Mouse (Mus musculus) v-Abl transformed pro-B cells (cell line): ENCODE measurements around the gene Hoxc12.

ENCODE experiments used
- in situ Hi-C, 2 experiments: fragments of 400-800 bp; cut with MboI; formaldehyde crosslinking; loops; one replicate each; pipeline ENCODE4 v1.15.1; 2025; ENCODE audit not compliant: unreplicated experiment in 2 of 2

Hoxc12 gene

DNA sequence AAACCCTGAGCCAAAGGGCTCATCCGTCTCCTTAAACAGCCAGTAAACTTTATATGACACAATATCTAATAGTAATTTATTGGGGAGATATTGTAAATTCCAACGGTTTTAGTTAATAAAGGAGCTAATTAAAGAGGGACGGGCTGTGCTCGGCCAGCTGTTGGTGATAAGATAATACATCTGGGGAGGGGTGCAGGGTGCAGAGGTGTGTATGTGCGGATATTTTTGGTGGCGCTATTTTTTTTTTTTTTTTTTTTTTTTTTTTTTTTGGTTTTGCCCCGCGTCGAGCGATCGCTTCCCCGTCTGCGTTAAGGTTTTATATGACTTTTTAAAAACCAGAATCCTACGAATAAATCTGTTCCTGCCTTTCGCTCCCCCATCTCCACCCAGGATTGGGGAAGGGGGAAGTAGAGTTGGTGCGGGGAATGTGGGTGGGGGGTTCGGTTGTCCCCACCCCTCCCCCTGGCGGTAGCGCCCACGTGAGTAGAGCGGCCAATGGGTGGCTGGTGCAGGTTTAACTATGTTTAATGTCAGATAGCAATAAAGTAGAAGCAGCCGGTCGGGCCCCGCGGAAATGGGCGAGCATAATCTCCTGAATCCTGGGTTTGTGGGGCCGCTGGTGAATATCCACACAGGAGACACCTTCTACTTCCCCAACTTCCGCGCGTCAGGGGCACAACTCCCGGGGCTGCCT lies at the start of gene Hoxc12:
Hoxc12 (plus strand) TSS at position 479 of the 694 bp plus-strand sequence.
- in situ Hi-C loops, result no loop called here

DNA sequence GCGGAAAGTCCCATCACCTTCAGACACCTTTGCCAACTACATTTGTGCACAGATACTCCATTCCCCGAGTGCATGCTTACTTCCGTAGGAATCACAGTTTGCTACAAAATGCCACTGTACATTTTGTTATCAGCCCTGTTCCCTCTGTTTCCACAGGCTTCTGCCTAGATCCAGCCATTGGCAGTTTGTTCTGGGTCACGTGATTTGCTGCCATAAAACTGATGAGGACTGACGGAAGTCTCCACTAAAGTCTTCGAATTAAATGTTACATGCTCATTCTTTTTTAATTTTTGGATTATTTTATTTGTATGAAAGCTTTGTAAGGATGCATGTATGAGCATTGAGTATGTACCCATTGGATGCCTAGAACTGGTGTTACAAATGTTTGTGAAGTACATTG lies 41.4 kb upstream of the Hoxc12 start:
- in situ Hi-C loops, result no loop called here

DNA sequence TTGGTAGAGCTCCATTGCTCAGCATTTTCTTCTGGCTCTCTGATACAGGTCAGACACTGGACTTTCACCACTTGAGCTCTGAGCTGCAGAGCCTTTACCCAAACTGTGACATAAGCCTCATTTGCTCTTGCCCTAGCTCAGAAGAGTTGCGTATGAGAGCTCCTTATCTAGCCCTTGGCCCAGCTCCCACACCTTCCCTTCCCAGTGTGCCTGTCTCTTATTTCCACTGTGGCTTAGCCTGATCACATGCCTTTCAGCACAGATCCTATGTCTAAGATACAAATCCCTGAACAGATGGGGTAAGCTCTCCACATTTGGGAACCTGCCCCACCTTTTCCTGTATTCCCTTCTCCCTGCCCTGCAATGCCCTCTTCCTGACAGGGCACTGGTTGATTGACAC lies 31.6 kb upstream of the Hoxc12 start:
- in situ Hi-C loops, result no loop called here

DNA sequence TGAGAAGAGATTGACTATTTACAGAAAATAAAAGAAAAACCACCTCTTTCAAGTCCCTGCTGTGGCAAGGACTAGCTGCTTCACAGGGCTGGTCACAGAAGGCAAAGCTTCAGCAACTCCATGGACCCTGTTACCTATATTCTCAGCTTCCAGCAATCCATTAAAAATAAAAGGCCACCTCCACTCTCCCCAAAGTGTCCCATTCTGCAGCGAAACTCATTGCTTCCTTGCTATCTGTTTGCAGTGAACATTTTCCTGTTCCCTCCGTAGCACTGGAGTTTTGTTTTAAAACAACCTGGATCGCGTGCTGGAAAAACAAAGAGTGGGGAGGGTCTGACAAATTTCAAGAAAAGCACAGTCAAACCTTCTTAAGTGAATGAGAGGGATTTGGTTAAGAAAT lies 27.0 kb upstream of the Hoxc12 start:
- in situ Hi-C loops, result no loop called here

DNA sequence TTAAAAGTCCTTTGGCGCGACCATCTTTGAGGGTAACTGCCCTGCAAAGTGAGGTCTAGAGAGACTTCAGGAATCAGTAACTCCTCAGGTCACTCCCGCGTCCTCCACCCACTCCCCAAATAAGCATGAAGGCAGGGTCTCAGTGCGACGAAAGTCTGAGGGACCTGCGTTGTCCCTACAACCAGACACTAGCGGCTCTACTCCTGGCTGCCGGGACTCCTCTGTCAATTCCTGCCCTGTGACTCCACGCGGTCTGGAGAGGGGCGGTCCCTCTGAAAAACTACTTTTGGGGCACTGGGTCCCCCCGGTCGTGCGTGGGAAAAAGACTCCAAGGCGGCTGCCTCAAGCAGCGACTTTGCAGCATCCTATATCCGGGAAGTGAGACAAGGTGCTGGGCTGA lies 26.5 kb upstream of the Hoxc12 start:
- in situ Hi-C loops, result no loop called here

DNA sequence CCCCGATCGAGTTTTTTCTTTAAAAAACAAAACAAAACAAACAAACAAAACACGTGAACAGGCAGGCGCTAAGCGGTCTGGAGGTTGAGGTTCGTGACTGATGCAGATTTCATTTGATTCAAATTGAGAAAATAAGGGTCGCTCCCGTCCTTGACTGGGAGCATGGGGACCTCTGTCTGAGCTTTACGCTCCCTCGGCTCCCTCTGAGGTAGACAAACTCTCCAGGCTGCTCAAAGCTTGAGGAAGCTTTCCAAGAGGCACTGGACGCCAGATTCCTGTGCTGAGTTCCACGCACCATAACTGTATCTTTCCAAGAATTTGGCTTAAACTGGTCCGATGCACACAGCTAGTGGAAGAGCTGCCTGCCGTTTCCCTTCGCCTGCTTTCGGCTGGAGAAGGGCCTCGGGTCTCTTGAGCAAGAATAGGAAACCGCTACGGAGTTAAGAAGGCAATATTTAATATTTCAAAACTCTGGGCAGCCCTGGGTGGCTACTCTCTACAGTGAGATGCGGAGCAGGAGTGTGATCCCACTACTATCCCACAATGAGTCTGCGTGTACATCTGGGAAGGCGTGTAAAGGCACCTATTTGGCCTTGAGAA lies 26.0 kb upstream of the Hoxc12 start:
- in situ Hi-C loops, result no loop called here

DNA sequence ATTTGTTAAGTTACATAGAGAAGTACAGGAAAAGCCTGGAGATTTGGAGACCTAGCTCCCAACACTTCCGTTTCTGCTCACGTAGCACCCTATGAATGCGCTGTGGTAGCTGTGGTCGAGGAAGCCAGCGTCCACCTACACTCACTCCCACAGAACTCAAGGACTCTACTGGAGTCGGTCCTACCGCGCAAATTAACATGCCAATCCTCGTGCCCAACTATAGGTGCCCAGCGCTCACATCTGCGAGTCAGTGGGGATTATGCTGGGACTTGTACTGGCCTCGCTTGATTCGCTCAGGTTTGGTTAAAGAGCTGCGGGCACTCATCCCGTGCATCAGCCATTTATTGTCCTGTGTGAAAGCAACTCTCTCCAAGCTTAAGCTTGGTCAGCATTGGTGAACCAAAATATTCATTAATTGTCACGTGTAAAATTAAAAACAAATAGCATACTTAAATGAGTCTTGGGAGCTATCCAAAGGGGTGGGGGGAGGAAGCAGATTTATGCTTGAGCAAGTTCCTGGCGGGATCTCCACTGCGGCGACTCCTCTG lies 23.4 kb upstream of the Hoxc12 start:
- in situ Hi-C loops, result no loop called here

DNA sequence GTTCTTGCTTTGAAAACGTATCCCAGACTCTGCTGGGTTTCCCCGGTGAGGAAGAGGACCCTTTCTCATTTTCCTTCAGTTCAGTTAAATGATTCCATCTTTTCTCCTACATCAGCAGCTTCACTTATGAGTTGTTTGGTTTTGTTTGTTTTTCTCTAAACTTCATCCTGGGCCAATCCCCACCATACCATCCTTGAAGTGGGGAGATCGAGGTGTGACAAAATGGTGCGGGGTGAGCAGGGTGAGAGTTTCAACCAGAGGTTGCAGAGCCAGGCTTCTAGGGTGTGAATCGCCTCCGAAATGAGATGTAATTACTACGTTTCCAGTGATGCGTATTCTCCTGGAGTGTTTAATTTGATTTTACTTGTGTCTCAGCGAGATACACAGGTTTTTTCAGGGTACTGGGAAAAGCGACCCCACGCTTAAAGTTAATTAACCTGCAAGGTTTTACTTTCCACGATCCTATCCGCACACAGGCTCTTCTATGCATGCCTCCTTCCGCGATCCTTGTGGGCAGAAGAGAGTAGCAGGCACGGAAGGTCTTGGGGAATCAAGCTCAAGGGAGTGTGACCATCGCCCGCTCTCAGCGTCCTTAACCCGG lies 18.5 kb upstream of the Hoxc12 start:
- in situ Hi-C loops, result no loop called here

DNA sequence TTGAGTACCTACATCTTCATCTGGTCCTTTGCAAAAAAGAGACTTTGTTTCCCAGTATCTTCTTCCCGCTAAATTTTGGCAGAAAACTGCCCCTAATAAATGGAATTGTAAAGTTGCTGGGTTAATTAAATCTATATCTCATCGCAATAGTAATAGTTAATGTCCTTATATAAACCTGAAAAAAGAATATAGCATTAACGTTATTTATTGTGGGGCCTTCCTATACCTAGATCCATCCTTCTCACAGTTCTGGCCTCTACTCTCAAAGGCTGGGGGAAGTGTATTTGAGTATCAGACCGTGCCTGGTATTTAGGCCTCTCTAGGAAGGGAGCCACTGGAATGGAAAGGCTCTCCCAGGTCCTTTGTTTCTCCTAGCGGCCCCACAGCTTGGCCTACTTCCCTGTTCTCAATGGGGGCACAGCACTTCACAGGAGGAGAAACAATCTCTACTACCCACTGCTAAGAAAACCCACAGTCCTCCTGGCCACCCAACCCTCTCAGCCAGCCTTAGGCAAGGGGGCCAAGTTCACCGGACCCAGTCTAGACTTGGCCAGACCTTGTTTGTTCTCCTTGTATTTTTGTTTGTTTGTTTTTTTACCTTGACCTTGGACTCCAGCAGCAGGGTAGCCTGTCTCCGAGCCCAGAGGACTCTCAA lies 17.8 kb upstream of the Hoxc12 start:
- in situ Hi-C loops, result no loop called here

DNA sequence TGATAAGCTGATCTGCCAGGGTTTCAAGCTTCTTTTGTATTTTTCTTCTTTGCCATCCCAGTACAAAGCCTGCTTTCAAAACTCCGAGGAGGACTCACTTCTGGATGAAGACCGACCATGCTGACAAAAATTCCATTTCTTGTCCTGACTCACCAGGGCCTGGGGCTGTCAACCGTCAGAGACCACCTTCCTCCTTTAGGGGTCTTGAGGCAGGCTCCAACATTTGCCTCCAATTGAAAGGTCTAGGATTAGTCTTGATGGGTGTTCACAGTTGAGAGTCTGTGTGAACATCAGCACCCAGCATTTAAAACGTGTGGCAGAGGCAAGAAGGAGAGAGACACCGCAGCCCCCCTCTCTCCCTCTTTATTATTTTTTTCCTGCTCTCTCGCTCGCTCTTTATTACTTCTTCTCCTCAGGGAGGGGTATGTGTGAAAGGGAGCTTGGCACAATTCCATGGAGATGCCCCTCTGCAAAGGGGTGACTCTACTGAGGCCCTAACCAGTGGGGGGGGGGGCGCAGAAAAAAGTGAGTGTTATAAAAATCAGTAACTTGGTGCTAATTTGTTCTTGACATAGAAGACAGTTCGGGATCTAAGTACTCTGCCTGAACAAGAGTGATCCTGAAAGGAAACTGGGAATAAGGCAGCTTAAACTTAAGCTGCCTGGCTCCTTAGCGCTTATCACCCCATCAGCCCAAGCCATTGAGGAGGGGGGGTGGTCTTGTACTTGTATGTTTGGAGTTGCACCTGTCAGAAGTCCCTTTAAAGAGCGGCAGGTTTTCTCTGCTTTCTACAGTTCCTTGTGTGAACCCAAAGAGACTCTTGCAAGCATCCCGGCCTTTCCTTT lies 17.0 kb upstream of the Hoxc12 start:
- in situ Hi-C loops, result no loop called here

DNA sequence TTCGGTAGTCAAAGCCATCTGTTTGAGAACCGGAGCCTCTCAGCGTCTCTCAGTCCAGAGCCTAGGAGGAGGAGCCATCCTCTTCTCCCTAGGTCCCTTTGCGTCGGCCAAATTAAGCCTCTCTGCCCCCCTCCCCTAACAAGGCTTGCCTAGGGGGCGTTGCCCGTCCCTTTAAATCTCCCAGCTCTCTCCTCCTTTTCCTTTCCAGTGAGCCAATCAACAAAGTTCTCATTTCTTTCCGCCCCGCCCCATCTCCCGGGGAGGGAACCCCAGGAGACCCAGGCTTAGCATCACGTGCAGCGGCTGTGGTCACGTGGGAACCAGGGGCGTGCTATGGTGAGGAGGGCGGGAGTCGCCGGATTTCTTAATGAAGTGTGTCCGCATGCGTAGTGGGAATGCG lies 15.9 kb upstream of the Hoxc12 start:
- in situ Hi-C loops, result no loop called here

DNA sequence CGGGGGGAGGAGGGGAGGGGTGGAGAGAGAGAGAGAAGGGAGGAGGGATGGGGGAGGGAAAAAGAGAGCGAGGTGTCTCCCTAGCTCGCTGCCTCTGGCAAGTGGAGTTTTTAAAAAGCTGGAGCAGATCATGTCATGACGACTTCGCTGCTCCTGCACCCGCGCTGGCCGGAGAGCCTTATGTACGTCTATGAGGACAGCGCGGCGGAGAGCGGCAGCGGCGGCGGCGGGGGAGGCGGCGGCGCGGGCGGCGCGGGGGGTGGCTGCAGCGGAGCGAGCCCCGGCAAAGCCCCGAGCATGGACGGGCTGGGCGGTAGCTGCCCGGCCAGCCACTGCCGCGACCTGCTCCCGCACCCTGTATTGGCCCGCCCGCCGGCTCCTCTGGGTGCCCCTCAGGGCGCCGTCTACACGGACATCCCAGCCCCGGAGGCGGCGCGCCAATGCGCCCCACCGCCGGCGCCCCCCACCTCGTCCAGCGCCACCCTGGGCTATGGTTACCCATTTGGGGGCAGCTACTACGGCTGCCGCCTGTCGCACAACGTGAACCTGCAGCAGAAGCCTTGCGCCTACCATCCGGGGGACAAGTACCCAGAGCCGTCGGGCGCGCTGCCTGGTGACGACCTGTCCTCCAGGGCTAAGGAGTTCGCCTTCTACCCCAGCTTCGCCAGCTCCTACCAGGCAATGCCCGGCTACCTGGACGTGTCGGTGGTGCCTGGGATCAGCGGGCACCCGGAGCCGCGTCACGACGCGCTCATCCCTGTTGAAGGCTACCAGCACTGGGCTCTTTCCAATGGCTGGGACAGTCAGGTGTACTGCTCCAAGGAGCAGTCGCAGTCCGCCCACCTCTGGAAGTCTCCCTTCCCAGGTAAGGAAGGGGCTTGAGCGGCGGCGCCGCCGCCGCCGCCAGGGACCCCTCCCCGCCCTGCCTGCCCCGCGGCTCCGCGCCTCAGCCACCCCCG lies 15.2 kb upstream of the Hoxc12 start, which contains the start of gene Hoxc13:
Hoxc13 (plus strand) TSS at position 51 of the 959 bp plus-strand sequence.
- in situ Hi-C loops, result no loop called here

DNA sequence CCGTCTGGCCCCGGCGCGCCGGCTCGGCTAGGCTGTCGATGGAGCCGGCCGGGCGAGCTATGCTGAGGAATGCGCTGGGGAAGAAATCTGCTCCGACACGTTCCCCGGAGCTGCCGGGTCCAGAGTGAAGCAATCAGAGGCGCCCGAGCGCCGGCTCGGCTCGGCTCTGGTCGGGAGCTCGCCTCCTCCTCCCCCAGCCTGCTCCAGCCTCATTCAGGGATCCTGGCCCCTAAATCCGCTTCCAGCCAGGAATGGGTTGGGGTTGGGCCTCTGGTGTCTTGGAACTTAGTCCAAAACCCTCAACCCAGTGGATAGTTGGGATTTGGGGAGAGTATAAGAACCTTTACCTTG lies 14.6 kb upstream of the Hoxc12 start:
- in situ Hi-C loops, result no loop called here

DNA sequence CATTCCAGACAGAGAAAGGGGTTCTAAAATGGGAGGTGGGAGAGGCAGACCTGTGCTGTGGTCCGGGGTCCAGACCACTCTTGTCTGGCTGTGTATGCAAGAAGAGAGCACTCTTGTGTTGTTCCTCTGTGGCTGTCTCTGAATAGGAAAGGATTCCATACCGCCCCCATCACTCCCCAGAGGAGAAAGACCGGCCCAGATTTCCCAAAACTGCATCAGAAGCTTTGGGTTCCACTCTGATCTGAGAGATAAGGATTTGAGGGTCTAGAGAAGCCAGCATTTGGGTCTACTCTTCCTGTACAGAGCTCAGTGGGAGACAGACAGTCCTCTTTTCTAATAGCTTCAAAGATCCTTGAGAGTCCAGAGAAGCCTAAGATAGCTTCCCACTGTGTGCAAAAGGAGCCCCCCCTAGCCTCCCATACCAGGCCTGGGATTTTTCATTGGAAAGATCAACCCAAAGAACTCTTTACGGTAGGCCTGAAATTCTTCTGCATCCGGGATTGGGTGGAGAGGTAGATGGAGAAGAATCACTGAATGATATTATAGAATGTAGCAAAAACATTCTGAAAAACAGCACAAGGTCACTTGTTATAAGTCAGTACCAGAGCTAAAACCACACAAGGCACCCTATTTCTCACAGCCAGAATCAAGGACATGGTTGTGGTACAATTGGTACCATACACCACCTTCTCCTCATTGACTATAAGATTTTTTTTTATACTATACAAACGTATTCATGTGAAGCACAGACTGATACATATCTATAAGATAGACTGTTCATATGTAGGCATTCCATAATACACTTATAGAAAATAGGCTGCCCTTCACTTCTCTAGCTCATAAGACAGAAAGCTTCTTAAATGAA lies 13.7 kb upstream of the Hoxc12 start:
- in situ Hi-C loops, result no loop called here

DNA sequence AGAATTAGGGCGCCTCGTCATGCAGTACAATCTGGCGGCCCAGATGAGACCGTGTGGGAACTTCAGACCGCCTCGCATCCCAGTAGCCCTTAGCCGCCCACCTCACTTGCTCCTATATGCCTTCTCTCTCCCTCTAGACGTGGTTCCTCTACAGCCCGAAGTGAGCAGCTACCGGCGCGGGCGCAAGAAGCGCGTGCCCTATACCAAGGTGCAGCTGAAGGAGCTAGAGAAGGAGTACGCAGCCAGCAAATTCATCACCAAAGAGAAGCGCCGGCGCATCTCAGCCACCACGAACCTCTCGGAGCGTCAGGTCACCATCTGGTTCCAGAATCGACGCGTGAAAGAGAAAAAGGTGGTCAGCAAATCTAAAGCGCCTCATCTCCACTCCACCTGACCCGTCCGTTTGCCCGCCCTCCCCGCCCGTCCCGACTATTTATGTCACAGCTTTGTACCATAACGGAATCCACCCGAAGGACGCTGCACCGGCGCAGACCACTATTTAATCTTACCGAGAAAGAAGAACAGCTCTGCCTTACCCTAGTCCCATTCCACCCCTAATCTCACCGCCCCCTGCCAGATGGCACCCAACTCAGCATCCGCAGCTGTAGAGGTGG lies 9.4 kb upstream of the Hoxc12 start:
- in situ Hi-C loops, result no loop called here

DNA sequence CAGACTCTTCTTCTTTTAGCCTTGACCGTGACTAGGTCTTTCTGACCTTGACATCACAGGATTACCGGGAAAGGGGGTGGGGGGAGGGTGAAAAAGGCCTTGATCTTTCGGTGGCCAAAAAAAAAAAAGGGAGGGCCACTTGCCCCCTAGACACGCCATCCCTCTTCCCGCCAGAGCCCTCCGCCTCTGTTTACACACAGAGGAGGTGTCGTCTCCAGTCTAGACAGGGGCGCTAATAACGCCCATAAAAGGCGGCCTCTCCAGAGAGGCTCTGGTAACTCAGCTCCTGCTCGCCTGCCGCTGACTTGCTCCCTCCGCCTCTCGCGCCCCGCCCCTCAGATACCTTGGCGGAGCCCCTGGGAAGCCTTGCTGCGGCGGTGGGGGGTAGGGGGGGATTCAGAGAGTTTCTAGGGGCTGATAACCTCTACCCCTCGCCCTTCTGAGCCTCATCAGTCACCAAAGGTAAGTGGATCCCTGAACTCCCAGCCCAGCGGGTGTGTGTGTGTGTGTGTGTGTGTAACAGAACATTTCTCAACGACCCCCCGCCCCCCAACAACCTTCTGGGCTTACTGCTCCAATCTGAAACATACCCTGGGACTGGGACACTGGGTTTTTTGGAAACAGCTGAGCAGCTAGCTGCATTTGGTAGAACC lies 4.7 kb upstream of the Hoxc12 start:
- in situ Hi-C loops, result no loop called here

DNA sequence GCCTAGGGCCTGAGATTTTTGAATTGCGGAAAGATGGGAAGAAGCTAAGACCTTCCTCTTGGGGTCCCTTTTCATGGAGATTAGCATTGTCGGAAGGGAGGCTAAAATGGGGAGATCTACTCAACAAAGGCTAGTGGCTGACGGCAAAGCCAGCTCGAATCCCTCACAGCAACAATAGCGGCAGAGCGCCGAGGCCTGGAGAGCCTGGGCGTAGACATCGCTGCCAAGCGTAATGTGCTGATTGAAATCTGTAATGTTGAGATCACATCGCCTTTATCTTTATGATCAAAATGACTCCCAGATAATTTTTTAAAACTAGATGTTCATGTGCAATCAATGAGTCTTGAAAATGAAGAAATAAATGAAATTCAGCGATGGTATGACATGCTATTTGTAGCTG lies 2.1 kb upstream of the Hoxc12 start:
- in situ Hi-C loops, result no loop called here

DNA sequence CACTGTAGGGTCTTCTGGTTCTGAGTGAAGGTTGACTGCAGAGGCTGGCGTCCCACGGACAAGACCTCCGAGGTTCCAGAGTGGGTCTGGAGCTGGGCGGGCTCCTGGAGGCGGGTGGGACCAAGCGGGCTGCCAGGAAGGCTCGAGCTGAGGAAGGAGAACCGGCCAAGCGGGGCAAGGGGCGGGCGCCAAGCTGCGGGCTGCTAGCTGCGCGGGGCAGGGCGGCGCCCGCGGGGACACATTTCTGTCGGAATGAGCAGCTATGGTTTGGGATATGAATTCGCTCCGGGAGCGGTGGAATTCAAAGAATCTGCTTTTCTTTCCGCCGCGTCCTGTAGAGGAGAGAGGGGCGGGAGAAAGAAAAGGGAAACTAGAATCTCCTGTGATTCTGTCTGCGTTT lies 1.7 kb upstream of the Hoxc12 start:
- in situ Hi-C loops, result no loop called here
